Mouse (Mus musculus) ovary, postnatal 14 days (tissue): ENCODE results near the gene Mindy4.
A peak's percentile ranks its signal among the peaks of the same experiment; 100 is the strongest.

Experiments
- DNase-seq: peaks from one replicate; pipeline ENCODE4 v3.0.0; 2022; ENCODE audit warnings: low spot score

Gene Mindy4

GRCm38 (mm10) chr6:55342328-55342727 lies 139.1 kb downstream of the Mindy4 start:
- DNase-seq: no peak

- no peak for DNase-seq
These were observed 140.3 kb downstream of the Mindy4 start for GRCm38 (mm10) chr6:55343446-55343845.

- DNase-seq: no peak
These were observed 141.3 kb downstream of the Mindy4 start for GRCm38 (mm10) chr6:55344291-55345016.

- no peak for DNase-seq
These were observed 142.1 kb downstream of the Mindy4 start for GRCm38 (mm10) chr6:55345264-55345663.

GRCm38 (mm10) chr6:55346491-55346890 lies 143.3 kb downstream of the Mindy4 start:
- DNase-seq: no peak

GRCm38 (mm10) chr6:55347711-55348571 lies 144.8 kb downstream of the Mindy4 start:
- DNase-seq: no peak

- DNase-seq: no peak
These were observed 146.0 kb downstream of the Mindy4 start for GRCm38 (mm10) chr6:55349231-55349630.

- no peak for DNase-seq
These were observed 147.3 kb downstream of the Mindy4 start for GRCm38 (mm10) chr6:55350383-55350952.

- DNase-seq: no peak
These were observed 148.5 kb downstream of the Mindy4 start for GRCm38 (mm10) chr6:55351712-55352111.

- DNase-seq: no peak
These were observed 150.7 kb downstream of the Mindy4 start for GRCm38 (mm10) chr6:55353711-55354445.

GRCm38 (mm10) chr6:55354456-55355117 lies 151.4 kb downstream of the Mindy4 start:
- no peak for DNase-seq

- DNase-seq: no peak
These were observed 152.4 kb downstream of the Mindy4 start for GRCm38 (mm10) chr6:55355575-55355974.

GRCm38 (mm10) chr6:55356017-55356703 lies 153.0 kb downstream of the Mindy4 start:
- DNase-seq: no peak

- no peak for DNase-seq
These were observed 153.9 kb downstream of the Mindy4 start for GRCm38 (mm10) chr6:55356976-55357635.

- DNase-seq: peak; percentile 19
These were observed 154.5 kb downstream of the Mindy4 start for GRCm38 (mm10) chr6:55357636-55358031.

- no peak for DNase-seq
These were observed 155.6 kb downstream of the Mindy4 start for GRCm38 (mm10) chr6:55358731-55359143.

GRCm38 (mm10) chr6:55362663-55363062 lies 159.5 kb downstream of the Mindy4 start:
- DNase-seq: no peak

- DNase-seq: no peak
These were observed 163.9 kb downstream of the Mindy4 start for GRCm38 (mm10) chr6:55367126-55367525.
